Mouse (Mus musculus) stomach, postnatal 0 days (tissue): Measurements from ENCODE around the gene Tcte1. TPM values are rescaled to one million over a fixed set of nuclear protein-coding genes. Genes with fewer than 3 reads are reported as not detected.

Source experiments
- ATAC-seq: fragments of 200-750 bp; cut with Nextera tagmentation; 2 replicates; pipeline ENCODE4 v1.8.0; 2017; ENCODE audit not compliant: low FRiP score, low TSS enrichment
- DNase-seq: peaks from one replicate; pipeline ENCODE4 v3.0.0-alpha.2; 2016; ENCODE audit warnings: low spot score
- H3K27ac ChIP-seq: fragments of 300-500 bp; sonication (generic); replicated peaks from 2 replicates; pipeline ENCODE4 v1.5.1; 2014; ENCODE audit warnings: mild to moderate bottlenecking, control low read depth
- H3K27me3 ChIP-seq: fragments of 300-500 bp; sonication (generic); 2 replicates; pipeline ENCODE4 v1.6.1; 2014; ENCODE audit warnings: low read length; ENCODE audit not compliant: control insufficient read depth, insufficient read depth
- H3K36me3 ChIP-seq: fragments of 300-500 bp; sonication (generic); 2 replicates; pipeline ENCODE4 v1.6.1; 2014; ENCODE audit warnings: low read length, mixed read lengths; ENCODE audit not compliant: control insufficient read depth, insufficient read depth
- H3K4me1 ChIP-seq: fragments of 300-500 bp; sonication (generic); replicated peaks from 2 replicates; pipeline ENCODE4 v1.6.1; 2014; ENCODE audit warnings: antibody characterized with exemption; ENCODE audit not compliant: control insufficient read depth, insufficient read depth
- H3K4me2 ChIP-seq: fragments of 300-500 bp; sonication (generic); replicated peaks from 2 replicates; pipeline ENCODE4 v1.6.1; 2014; ENCODE audit warnings: low read depth, mild to moderate bottlenecking, control low read depth, moderate library complexity
- H3K4me3 ChIP-seq: fragments of 300-500 bp; sonication (generic); 2 replicates; pipeline ENCODE4 v1.5.1; 2014; ENCODE audit warnings: low read depth, low read length, control low read depth
- H3K9ac ChIP-seq: fragments of 300-500 bp; sonication (generic); 2 replicates; pipeline ENCODE4 v1.6.1; 2014; ENCODE audit warnings: mild to moderate bottlenecking, low read length, control low read depth, mixed read lengths
- H3K9me3 ChIP-seq: fragments of 300-500 bp; sonication (generic); 2 replicates; pipeline ENCODE4 v1.6.1; 2016; ENCODE audit warnings: low read length; ENCODE audit not compliant: control insufficient read depth
- CTCF ChIP-seq: IDR thresholded peaks from 2 replicates; pipeline ENCODE4 v1.5.1; 2016; ENCODE audit warnings: antibody characterized with exemption, low read depth, mild to moderate bottlenecking, moderate library complexity
- EP300 ChIP-seq: optimal IDR thresholded peaks from 2 replicates; pipeline ENCODE3; 2016; ENCODE audit warnings: antibody characterized with exemption
- WGBS: fragments of 180-500 bp; shearing (Covaris S2); extraction: QIAGEN DNeasy Blood & Tissue Kit; methylation state at CpG from one replicate; pipeline ENCODE4 v1.1.7; 2014; 5-methylcytosine and 5-hydroxymethylcytosine counted together
- polyA plus RNA-seq: library from polyadenylated mRNA; unstranded; fragments of >200 nt; fragmentation: Nextera tagmentation; extraction: Ambion mirVana; gene quantifications from 2 replicates; pipeline ENCODE4 v1.2.1, GENCODE M21; 2015

Tcte1 gene
- polyA plus RNA-seq, 1 experiment from 2014 or later, result 0.04 TPM

DNA sequence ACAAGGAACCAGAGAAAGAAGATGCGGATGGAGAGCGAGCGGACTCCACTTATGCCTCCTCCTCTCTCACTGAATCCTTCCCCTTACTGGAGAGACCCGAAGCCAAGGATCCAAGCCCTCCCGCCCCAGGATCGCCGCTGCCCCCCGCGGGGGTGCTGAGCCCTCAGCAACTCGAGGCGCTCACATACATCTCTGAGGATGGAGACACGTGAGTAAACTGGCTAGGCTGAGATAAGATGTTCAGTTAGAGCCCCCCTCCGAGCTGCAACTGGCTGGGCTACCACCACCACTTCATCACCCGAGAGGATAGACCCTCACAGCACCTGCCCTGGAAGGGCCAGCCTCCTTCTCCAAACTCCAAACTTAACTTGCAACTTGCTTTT lies 32.9 kb downstream of the Tcte1 start:
- peak overlapping the region; percentile 73 for H3K4me2 ChIP-seq

GRCm38 (mm10) chr17:45556514-45557245 lies 33.4 kb downstream of the Tcte1 start:
- Histone ChIP-seq H3K4me3 (peak overlapping the region; percentile 58), H3K4me1 (peaks cover 3% of the 10 kb centered on the region; the same call in 1 of the 2 replicates), H3K4me2 (peak overlapping the region; percentile 73), H3K27me3 (no peaks in the 10 kb centered on the region), H3K27ac (no peak overlapping the region), H3K9ac (no peak overlapping the region), H3K9me3 (no peaks in the 10 kb centered on the region), H3K36me3 (no peaks in the 10 kb centered on the region)
- TF ChIP-seq CTCF, result no peak
- TF ChIP-seq EP300, result no peak
- no peak for DNase-seq
- 66% methylated on average over 3 of the region's 3 CpGs for WGBS
- ATAC-seq, result no peak

More for the DNA sequence above, 32.9 kb downstream of the Tcte1 start:
- 2% methylated on average over 14 of the region's 14 CpGs for WGBS
- ATAC-seq (no peak), DNase-seq (no peak)
- H3K9ac ChIP-seq, result peak overlapping the region; percentile 68
- TF ChIP-seq CTCF (no peak), EP300 (no peak)
- no peak overlapping the region for H3K27ac ChIP-seq
- H3K4me3 ChIP-seq, result peak overlapping the region; percentile 58
- H3K9me3 ChIP-seq, result no peaks in the 10 kb centered on the region
- H3K4me1 ChIP-seq, result peaks cover 3% of the 10 kb centered on the region; the same call in 1 of the 2 replicates
- H3K27me3 ChIP-seq, result no peaks in the 10 kb centered on the region
- no peaks in the 10 kb centered on the region for H3K36me3 ChIP-seq

GRCm38 (mm10) chr17:45557246-45557824 lies 34.1 kb downstream of the Tcte1 start:
- H3K4me3 ChIP-seq, result no peak overlapping the region
- no peaks in the 10 kb centered on the region for H3K9me3 ChIP-seq
- WGBS, result 63% methylated on average over 7 of the region's 7 CpGs
- TF ChIP-seq CTCF (no peak), EP300 (no peak)
- no peak overlapping the region for H3K4me2 ChIP-seq
- no peaks in the 10 kb centered on the region for H3K36me3 ChIP-seq
- ATAC-seq (no peak), DNase-seq (no peak)
- no peak overlapping the region for H3K9ac ChIP-seq
- H3K4me1 ChIP-seq, result peaks cover 3% of the 10 kb centered on the region; the same call in 1 of the 2 replicates
- H3K27ac ChIP-seq, result no peak overlapping the region
- no peaks in the 10 kb centered on the region for H3K27me3 ChIP-seq

GRCm38 (mm10) chr17:45557998-45558862 lies 35.0 kb downstream of the Tcte1 start:
- DNase-seq, result no peak
- 74% methylated on average over 16 of the region's 16 CpGs for WGBS
- no peak for ATAC-seq
- no peak overlapping the region for H3K4me3 ChIP-seq
- H3K4me2 ChIP-seq, result no peak overlapping the region
- TF ChIP-seq CTCF (no peak), EP300 (no peak)
- H3K9ac ChIP-seq, result no peak overlapping the region
- no peaks in the 10 kb centered on the region for H3K36me3 ChIP-seq
- no peaks in the 10 kb centered on the region for H3K27me3 ChIP-seq
- no peaks in the 10 kb centered on the region for H3K9me3 ChIP-seq
- H3K27ac ChIP-seq, result no peak overlapping the region
- peaks cover 3% of the 10 kb centered on the region; the same call in 1 of the 2 replicates for H3K4me1 ChIP-seq

DNA sequence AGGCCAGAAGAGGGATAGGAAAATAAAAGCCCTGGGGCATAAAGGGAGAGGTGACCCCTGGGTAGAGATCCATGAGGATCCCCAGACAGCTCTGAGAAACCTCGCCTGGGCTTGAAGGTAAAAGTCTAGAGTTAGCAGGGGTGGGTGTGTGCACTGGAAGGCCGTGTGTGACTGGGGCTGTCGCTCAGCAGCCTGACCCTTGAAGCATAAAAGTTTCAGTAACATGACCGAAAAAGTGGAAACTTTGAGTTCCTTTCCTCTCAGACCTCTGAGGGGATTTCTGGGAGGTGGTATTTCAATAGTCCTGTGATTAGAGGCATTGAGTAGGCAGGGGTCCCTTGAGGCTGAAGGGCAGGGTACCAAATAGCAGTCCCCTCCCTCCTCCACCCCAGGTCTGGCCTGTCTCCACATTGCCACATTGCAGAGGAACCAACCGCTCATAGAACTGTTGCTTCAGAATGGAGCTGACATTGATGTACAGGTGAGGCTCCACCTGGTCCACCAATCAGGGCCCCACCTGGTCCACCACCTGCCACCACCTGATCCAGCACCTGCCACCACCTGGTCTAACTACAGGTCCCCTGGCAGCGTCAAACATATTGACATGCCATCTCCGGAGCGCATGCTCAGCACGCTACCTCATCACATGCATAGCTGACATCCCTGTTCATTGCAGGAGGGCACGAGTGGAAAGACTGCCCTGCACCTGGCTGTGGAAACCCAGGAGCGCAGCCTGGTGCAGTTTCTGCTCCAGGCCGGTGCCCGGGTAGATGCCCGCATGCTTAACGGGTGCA lies 36.7 kb downstream of the Tcte1 start:
- H3K4me3 ChIP-seq, result no peak overlapping the region
- H3K4me2 ChIP-seq, result no peak overlapping the region
- H3K27me3 ChIP-seq, result no peaks in the 10 kb centered on the region
- no peak overlapping the region for H3K9ac ChIP-seq
- DNase-seq, result no peak
- H3K36me3 ChIP-seq, result no peaks in the 10 kb centered on the region
- H3K4me1 ChIP-seq, result peaks cover 3% of the 10 kb centered on the region; the same call in 1 of the 2 replicates
- 80% methylated on average over 15 of the region's 15 CpGs for WGBS
- no peak for TF ChIP-seq EP300
- no peak for TF ChIP-seq CTCF
- no peaks in the 10 kb centered on the region for H3K9me3 ChIP-seq
- no peak for ATAC-seq
- H3K27ac ChIP-seq, result no peak overlapping the region
